Mouse (Mus musculus): ENCODE data around the gene Cdca4.

DNA sequence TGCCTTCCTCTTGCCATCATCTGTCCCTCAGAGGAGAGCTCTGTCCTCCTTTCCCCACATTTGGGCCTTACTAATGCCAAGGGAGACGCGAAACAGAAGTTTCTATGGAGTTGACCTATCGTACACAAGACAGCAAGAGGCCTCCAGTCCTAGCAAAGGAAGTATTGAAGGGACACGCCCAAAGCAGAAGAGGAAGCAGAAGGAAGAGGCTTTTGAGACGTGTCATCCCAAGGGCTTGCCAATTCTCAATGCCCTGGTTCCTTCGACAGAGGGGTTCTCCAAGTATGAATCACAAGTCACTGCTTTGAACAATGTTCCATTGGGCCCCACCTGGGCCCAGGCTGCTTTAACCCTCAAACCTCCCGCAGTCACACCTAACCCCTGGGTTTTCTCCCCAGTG, 35.6 kb upstream of the Cdca4 start:
- no peak for TF ChIP-seq POLR2A (IDR thresholded peaks at IDR 0.05; ENCODE audit: low read depth, low read length)
- no peak for TF ChIP-seq CTCF (IDR thresholded peaks at IDR 0.05; ENCODE audit: borderline replicate concordance, insufficient read depth, low read length)
